Mouse (Mus musculus) c-Kit-positive CD71-positive TER-119-negative erythroid progenitor cells, embryonic 14.5 days (primary cell): ENCODE results near the gene Ebf1.

Experiments used
- DNase-seq: peaks from one replicate; pipeline ENCODE4 v3.0.0-alpha.2; 2013; ENCODE audit warnings: low read depth

Ebf1 gene

DNA sequence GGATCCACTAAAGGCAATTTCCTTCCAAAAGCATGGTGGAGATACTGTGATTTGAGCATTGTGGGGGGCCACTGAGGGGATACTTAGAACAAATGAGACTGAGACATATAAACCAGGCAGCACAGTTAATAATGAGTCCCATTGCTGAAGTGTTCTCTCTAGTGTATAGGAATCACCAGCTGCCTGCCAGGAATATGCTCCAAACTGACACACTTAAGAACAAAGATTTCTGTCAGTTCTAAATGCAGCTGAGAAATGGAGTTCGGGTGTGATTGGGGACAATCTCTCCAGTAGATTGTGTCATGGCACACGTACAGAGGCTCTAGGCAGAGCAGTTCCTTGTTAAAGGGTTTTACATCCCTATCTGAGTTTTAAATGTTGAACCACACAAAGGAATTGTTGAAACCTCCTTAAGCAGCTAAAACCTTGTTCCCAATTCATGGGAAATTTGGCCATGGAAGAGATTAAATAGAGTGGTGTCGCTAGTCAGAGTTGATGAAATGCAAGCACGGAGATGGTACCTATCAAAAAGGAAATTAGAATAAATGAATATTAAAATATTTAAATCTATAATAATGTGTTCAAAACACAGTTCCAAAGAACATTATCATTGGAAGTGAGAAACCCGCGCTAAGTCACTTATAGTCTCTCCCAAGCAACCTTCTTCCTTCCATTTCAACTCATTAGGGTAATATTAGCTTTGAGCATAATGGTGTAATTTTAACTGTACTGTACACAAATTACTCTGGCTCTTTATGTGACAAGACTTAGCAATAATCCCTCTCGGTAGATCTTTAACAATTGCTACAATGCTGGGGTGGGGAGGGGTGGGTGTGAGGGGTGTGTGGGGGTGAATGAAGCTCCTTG is 438.9 kb downstream of the Ebf1 start:
- DNase-seq: no peak
